Mouse (Mus musculus) sigmoid colon, adult 10 weeks (tissue): ENCODE measurements around the gene Rrbp1. TPM values are rescaled to one million over a fixed set of nuclear protein-coding genes. Genes with fewer than 3 reads are reported as not detected.

Source experiments
- polyA plus RNA-seq: library from polyadenylated mRNA; stranded (reverse); fragments of 350-450 nt; fragmentation: Illumina TruSeq; extraction: RNeasy Lipid Tissue Mini Kit (QIAGEN cat#74804); gene quantifications from one replicate; pipeline ENCODE4 v1.2.3, GENCODE M21; 2014; ENCODE audit warnings: low read depth, low replicate concordance

The Rrbp1 gene
- 212 TPM for polyA plus RNA-seq

GRCm38 (mm10) chr2:144011080-144011551, at the start of gene Rrbp1:
Gene Rrbp1, minus strand, starts transcription at chr2:144011263.

GRCm38 (mm10) chr2:144032664-144033063, 21.6 kb upstream of the Rrbp1 start, which contains the start of gene Banf2:
Gene Banf2, plus strand, starts transcription at chr2:144033059.

GRCm38 (mm10) chr2:143914760-143915599, 96.1 kb downstream of the Rrbp1 start, which contains the start of gene Dstn:
Gene Dstn, plus strand, starts transcription at chr2:143915320.

Other genes starting within 250 kb of the Rrbp1 start
- gene Bfsp1, start 148.1 kb downstream of the Rrbp1 start, polyA plus RNA-seq, result 1.4 TPM
- 4,459 TPM for gene Dstn, start 95.9 kb downstream of the Rrbp1 start, polyA plus RNA-seq
- gene Banf2, start 21.8 kb upstream of the Rrbp1 start, polyA plus RNA-seq, result not detected